Mouse (Mus musculus) heart, adult 2 months (tissue): ENCODE results near the gene Rabep1.

Experiments
- CTCF ChIP-seq: fragments of 200-600 bp; IDR thresholded peaks from 2 replicates; pipeline ENCODE4 v1.8.1; 2022; ENCODE audit warnings: antibody characterized with exemption, mild to moderate bottlenecking, moderate library complexity
- EP300 ChIP-seq: fragments of 200-500 bp; IDR thresholded peaks from 2 replicates; pipeline ENCODE4 v1.6.1; 2011; ENCODE audit warnings: low read depth, low read length, control low read depth; ENCODE audit not compliant: insufficient read depth
- POLR2A ChIP-seq: fragments of 200-500 bp; IDR thresholded peaks from 2 replicates; pipeline ENCODE4 v1.6.1; 2011; ENCODE audit warnings: mild to moderate bottlenecking, low read depth, low read length, control low read depth; ENCODE audit not compliant: insufficient read depth

GRCm38 (mm10) chr11:70964222-70964907, 119.8 kb downstream of the Rabep1 start:
- no peak for TF ChIP-seq CTCF
- TF ChIP-seq EP300: no peak
- no peak for TF ChIP-seq POLR2A
